Mouse (Mus musculus): ENCODE measurements at regions not wholly inside any gene's neighbourhood (a gene's known extent, or its start where the extent isn't known, plus 50 kb on each side); places are given as distances from the start of the nearest gene placed in this dataset.
"Not testable (repeated sequence)": the region's sequence is repeated elsewhere in the genome, so short reads cannot be mapped to it uniquely, and the experiment has no call there.

GRCm38 (mm10) chr17:91466822-91467221 lies 374.0 kb upstream of the Nrxn1 start:
- DNase-seq: no peak

DNA sequence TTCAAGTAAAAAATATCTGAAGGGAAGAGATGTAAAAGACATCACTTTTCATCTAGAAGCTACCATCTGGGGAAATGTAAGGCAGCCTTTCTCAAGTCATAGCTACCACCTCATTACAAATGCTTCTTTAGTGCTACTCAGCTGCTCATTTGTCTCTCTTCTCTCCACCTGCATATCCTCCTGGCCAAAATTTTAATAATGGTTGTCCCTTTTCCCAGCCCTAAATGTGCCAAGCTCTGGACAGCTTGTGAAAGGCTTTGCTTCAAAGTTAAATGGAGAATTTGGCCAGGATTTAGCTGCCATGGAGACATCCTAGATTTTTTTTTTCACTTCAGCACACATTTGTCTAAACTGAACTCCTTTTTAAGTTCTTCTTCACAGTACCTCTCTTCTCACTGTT lies 358.8 kb upstream of the Nrxn1 start:
- DNase-seq: no peak

- DNase-seq: not testable (repeated sequence)
These were observed 339.2 kb upstream of the Nrxn1 start for GRCm38 (mm10) chr17:91431780-91432720.

DNA sequence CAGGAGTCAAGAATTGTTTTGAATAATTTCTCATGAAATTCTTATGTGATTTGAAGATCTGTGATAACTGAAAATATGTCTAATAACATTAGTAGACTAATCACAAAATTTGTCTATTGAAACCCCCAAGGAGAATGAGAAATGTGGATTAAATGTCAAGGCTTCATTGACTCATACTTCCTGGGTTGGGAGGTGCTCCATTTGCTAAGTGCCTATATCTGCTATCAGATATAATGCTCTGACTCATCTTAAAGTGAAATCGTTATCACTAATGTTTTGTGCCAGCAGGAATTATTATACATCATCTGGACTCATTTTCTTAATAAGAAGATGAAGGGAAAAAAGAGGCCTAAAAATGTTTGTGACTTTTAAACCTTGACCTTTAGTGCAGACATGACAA lies 337.5 kb upstream of the Nrxn1 start:
- no peak for DNase-seq

- DNase-seq: no peak
These were observed 332.2 kb upstream of the Nrxn1 start for GRCm38 (mm10) chr17:91425120-91425519.

DNA sequence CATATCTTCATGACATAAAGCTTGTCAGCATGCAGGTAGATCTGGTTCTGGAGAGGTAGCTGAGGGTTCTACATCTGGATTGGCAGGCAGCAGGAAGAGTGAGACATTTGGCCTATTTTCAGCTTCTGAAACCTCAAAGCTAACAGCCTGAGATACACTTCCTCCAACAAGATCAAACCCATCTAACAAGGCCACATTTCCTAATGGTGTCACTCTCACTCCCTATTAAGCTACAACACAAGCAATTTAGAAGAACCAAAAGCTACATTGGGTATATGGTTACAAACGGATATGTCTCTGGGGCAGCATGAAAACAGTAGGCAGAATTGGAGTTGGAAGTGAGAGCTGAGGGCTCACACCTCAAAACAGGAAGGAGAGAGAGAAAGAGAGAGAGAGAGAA lies 325.7 kb upstream of the Nrxn1 start:
- no peak for DNase-seq

DNA sequence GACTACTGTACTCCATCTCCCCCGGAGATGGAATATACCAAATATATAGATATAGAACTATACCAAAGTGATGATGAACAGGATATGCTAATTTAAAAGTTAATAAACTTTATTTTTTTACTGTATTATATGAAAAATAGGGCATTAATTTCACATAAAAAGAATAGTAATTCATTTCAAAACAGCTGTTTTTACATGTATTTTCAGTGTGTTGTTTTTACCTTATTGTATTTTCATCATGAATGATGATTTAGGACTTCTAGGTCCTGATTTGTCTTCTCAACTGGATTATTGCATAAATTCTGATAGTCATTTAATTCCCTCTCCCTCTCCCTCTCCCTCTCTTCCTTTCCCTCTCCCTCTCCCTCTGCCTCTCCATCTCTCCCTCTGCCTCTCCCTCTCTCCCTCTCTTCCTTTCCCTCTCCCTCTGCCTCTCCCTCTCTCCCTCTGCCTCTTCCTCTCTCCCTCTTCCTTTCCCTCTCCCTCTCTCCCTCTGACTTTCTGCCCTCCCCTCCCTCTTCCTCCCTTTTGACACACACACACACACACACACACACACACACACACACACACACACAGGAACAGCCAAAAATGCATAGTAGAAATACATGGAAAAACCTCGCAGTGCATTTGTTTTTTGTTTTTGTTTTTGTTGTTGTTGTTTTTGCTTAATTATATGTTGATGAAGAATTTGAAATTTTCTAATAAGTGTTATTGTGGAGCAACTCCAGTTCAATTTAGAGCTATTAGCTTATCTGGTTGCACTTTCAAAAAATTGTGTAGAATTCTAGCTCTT lies 298.3 kb upstream of the Nrxn1 start:
- DNase-seq: no peak

DNA sequence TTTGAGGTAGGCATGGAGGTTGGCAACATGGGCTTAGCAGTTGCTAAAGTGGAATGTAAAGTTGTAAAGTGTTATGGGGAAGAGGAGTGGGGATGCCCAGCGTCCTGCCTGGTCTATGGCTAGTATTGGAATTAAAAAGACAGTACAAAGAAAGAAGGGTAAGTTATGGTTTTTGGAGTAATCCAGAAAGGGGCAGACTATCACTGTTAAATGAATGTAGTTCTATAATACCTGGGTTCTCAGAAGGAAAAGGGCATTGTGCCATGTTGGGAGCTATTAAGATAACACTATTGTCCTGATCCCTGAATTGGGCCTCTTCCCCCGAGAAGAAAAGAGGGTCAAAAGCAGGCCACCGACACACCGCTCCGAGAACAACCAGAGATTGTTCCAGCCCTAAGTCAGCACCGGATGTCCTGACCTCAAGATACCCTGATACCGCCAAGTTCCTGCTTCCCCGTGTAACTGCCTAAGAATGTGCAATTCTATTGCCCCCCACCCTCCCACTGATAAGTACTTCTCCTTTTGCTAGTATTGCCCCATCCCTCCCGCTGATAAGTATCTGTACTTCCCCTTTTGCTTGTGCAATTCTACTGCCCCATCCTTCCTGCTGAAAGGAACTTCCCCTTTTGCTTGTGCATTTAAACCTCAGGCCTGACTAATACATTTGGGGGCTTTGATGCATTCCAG lies 297.2 kb upstream of the Nrxn1 start:
- not testable (repeated sequence) for DNase-seq

- no peak for DNase-seq
These were observed 295.6 kb upstream of the Nrxn1 start for GRCm38 (mm10) chr17:91388521-91388920.

DNA sequence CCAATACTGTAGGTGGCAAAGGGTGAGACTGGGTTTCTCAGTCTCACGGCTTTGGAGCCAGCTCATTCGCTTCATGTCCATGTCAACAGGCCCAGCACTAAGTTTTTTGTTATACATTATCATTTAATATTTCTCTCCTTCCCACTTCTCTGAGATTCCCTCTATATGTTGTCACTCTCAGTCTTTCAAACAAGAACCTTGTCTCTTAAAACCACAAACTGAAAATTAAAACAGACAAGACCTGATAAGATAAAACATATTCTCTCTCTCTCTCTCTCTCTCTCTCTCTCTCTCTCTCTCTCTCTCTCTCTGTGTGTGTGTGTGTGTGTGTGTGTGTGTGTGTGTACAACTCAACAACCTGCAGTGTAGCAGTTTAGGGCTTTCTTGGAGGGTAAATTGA lies 295.2 kb upstream of the Nrxn1 start:
- no peak for DNase-seq

DNA sequence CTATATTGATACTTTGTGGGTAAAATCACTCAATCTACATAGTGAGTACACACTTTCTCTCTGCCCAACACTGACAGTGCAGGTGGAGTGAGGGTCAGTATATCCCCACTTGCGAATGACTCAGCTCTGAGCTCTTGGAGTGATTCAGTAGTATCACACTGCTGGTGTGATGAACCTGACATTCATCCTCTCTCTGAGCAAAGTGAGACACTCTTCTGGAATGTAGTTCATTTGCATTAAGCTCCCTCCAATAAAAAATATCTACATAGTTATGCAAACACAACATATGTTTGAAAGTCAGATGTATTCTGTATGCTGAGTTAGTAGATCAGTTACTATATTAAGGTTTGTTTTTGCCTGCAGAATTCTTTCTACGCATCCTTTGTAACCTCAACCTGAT lies 293.1 kb upstream of the Nrxn1 start:
- DNase-seq: no peak

GRCm38 (mm10) chr17:91368156-91368555 lies 275.3 kb upstream of the Nrxn1 start:
- DNase-seq: no peak

- no peak for DNase-seq
These were observed 268.4 kb upstream of the Nrxn1 start for GRCm38 (mm10) chr17:91361261-91361660.

DNA sequence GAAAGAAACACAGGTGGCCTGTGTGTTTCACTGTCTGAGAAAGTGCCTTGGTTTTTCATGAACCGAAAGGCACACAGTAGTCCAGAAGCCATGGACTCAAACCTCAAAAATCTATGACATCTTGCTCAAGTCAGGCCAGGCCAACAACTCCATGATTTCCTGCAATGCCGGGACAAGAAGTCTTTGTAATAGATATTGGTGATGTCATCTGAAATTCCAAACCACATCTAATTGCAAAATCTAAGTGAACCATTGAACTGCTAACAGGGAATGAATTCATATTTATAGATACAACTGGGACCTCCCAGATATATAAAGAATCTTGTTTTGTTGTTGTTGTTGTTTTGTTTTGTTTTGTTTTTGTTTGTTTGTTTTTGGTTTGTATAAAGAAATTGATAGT lies 259.2 kb upstream of the Nrxn1 start:
- DNase-seq: no peak

GRCm38 (mm10) chr17:91336882-91337281 lies 244.0 kb upstream of the Nrxn1 start:
- DNase-seq: no peak

- no peak for DNase-seq
These were observed 240.9 kb upstream of the Nrxn1 start for GRCm38 (mm10) chr17:91333790-91334189.

GRCm38 (mm10) chr17:91333202-91333601 lies 240.3 kb upstream of the Nrxn1 start:
- no peak for DNase-seq

- no peak for DNase-seq
These were observed 231.5 kb upstream of the Nrxn1 start for GRCm38 (mm10) chr17:91324377-91324776.

GRCm38 (mm10) chr17:91286875-91287274 lies 194.0 kb upstream of the Nrxn1 start:
- DNase-seq: no peak

DNA sequence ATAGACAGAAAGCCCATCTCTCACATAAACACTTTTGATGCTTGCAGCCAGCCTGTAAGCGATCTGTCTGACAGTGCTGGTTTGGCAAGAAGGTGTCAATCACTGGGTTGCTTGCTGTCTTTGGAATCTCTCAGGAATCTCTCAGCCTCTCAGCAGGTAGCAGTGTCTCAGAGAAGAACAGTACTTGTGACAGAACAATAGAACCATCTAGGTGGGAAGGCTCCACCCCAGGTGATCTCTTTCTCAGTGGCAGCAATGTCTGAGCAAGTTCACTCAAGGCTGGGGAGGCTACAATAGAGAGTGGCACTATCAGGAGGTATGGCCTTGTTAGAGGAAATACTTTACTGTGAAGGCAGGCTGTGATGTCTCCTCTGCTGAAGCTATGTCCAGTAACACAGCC lies 181.5 kb upstream of the Nrxn1 start:
- DNase-seq: no peak

DNA sequence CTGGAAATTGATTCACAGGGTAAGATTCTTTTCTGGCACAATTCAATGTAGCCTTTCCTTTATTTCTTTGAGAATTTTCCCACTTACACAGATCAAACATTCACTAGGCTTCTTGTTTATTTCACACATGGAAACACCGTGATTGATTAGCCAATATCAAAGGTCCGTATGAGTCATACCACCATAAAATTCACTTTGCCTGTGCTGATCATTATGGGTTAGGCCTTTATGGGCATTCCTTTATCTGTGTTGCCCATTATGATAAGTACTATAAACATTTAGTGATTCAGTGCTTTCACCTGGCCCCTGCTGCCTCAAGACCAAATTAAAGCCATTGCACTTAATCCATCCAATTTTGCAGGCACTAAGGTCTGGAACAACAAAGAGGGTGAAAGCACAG lies 145.8 kb upstream of the Nrxn1 start:
- DNase-seq: no peak

DNA sequence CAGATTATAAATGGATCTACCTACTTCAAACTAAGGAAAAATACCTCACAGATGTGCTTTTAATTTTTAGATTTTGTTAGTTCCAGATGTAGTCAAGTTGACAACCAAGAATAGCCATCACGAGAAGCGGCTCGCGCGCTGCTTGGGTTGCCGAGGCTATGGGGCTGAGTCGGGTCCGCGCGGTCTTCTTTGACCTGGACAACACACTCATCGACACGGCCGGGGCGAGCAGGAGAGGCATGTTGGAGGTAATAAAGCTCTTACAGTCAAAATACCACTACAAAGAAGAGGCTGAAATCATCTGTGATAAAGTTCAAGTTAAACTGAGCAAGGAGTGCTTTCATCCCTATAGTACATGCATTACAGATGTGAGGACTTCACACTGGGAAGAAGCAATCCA lies 143.8 kb upstream of the Nrxn1 start:
- DNase-seq: not testable (repeated sequence)

DNA sequence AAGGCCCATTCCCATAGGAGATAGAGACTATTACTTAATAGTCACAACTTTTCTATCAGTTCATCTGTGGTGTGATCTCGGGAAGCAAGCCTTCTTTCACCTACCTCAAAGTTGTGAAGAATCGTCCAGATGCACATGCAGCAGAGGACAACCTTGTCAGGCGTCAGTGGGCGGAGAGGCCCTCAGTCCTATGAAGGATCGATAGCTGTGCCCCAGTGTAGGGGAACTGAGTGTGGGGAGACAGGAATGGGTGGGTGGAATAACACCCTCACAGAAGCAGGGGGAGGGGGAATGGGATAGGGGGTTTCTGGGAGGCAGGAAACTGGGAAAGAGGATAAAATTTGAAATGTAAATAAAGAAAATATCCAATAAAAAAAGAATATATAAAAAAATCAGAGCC lies 133.5 kb upstream of the Nrxn1 start:
- no peak for DNase-seq
